Mouse (Mus musculus) embryonic facial prominence, embryonic 12.5 days (tissue): ENCODE results near the gene Dzip1l. TPM values are rescaled to one million over a fixed set of nuclear protein-coding genes. Genes with fewer than 3 reads are reported as not detected.

Experiments
- ATAC-seq: fragments of 200-750 bp; cut with Nextera tagmentation; 2 replicates; pipeline ENCODE4 v1.8.0; 2017; ENCODE audit not compliant: insufficient number of reproducible peaks, insufficient read depth, low FRiP score, low TSS enrichment
- H3K27ac ChIP-seq: fragments of 300-500 bp; sonication (generic); 2 replicates; pipeline ENCODE4 v1.5.1; 2016; ENCODE audit warnings: mild to moderate bottlenecking
- H3K27me3 ChIP-seq: fragments of 300-500 bp; sonication (generic); 2 replicates; pipeline ENCODE4 v1.6.1; 2016; ENCODE audit warnings: mild to moderate bottlenecking, moderate library complexity
- H3K36me3 ChIP-seq: fragments of 300-500 bp; sonication (generic); 2 replicates; pipeline ENCODE4 v1.6.1; 2016; ENCODE audit warnings: mild to moderate bottlenecking
- H3K4me1 ChIP-seq: fragments of 300-500 bp; sonication (generic); 2 replicates; pipeline ENCODE4 v1.6.1; 2016
- H3K4me2 ChIP-seq: fragments of 300-500 bp; sonication (generic); replicated peaks from 2 replicates; pipeline ENCODE4 v1.6.1; 2016; ENCODE audit warnings: mild to moderate bottlenecking, moderate library complexity
- H3K4me3 ChIP-seq: fragments of 300-500 bp; sonication (generic); 2 replicates; pipeline ENCODE4 v1.5.1; 2016; ENCODE audit warnings: mild to moderate bottlenecking
- H3K9ac ChIP-seq: fragments of 300-500 bp; sonication (generic); 2 replicates; pipeline ENCODE4 v1.6.1; 2016; ENCODE audit warnings: mild to moderate bottlenecking, moderate library complexity
- H3K9me3 ChIP-seq: fragments of 300-500 bp; sonication (generic); 2 replicates; pipeline ENCODE4 v1.6.1; 2016; ENCODE audit warnings: mild to moderate bottlenecking, moderate library complexity
- WGBS: fragments of 180-500 bp; shearing (Covaris S2); methylation state at CpG from one replicate; pipeline ENCODE4 v1.1.7; 2016; 5-methylcytosine and 5-hydroxymethylcytosine counted together
- polyA plus RNA-seq: library from polyadenylated mRNA; unstranded; fragments of >200 nt; fragmentation: Nextera tagmentation; extraction: Ambion mirVana; gene quantifications from 2 replicates; pipeline ENCODE4 v1.2.1, GENCODE M21; 2016

The Dzip1l gene
- polyA plus RNA-seq, 1 experiment from 2014 or later = 26.4 TPM

DNA sequence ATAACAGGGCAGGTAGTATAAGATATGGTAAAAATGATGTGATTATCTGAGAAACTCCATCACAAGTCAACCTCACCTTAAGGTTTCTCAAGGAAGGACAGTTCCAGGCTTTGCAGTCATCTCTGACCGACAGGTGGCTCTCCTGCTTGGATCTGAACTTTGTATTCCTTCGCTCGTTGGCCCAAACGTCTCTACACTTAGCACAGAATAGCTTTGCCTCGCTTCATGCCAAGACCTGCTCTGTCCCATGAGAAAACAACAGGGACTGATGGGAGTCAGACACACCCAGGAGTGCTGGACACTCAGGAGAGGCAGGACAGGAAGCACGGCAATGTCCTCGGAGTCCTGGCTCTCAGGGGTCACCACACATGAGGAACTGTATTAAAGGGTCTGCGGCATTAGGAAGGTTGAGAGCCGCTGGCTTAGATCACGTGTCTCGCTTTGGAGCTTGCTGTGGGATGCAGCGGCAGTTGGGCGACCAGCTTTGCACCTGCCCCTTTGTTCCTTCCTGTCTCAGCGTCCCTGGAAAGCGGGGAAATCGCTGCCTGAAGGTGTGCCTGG, 32.4 kb downstream of the Dzip1l start:
- no peaks in the 10 kb centered on the region for H3K27me3 ChIP-seq
- WGBS = 77% methylated on average over 16 of the region's 16 CpGs
- no peak overlapping the region for H3K4me3 ChIP-seq
- peaks cover 79% of the 10 kb centered on the region for H3K36me3 ChIP-seq
- H3K4me2 ChIP-seq = no peak overlapping the region
- no peak for ATAC-seq
- no peak overlapping the region for H3K27ac ChIP-seq
- no peak overlapping the region for H3K9ac ChIP-seq
- H3K4me1 ChIP-seq = no peaks in the 10 kb centered on the region
- H3K9me3 ChIP-seq = no peaks in the 10 kb centered on the region

DNA sequence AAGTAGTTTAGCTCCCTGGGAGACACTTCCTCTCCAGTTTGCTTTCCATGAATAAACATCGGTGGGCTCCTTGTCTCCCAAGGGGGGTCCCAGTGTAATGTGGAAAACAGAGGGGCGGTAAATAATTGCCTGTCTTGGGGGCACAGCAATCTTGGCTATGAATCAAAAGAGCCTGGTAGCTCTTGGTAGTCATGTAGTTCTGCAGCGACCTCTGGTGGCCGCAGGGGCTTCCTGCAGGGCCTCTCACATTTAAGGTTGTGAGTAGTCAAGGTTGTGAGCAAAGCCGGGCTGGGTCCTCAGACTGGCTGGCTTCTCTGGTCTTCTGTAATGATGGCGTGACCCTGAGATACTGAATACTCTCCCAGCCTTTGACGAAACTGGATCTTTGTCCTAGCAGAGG, 33.1 kb downstream of the Dzip1l start:
- Histone ChIP-seq H3K36me3 (peaks cover 78% of the 10 kb centered on the region), H3K27me3 (no peaks in the 10 kb centered on the region), H3K4me2 (no peak overlapping the region), H3K4me1 (no peaks in the 10 kb centered on the region), H3K9ac (no peak overlapping the region), H3K27ac (no peak overlapping the region), H3K4me3 (no peak overlapping the region), H3K9me3 (no peaks in the 10 kb centered on the region)
- ATAC-seq = no peak
- WGBS = 30% methylated on average over 7 of the region's 7 CpGs

DNA sequence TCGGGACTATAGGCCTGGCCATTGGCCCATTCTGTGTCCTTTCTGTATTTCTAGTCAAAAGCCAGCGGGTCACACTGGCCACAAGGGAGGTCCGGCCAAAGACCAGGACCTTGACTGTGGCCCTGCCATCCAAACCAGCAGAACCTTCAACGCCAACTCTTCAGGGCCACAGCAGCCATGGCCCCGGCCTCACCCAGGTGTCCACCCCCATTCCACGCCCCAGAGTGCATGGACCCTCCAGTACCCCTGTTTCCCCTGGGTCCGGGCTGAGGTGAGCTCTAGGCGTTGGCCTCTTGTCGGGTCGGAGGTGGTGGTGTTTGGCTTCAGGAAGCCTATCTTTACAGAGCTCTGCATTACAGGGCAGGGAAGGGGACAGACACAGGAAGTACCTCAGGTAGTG, 33.6 kb downstream of the Dzip1l start:
- no peak overlapping the region for H3K4me3 ChIP-seq
- no peaks in the 10 kb centered on the region for H3K27me3 ChIP-seq
- no peak overlapping the region for H3K27ac ChIP-seq
- 91% methylated on average over 10 of the region's 10 CpGs for whole genome bisulfite sequencing
- H3K36me3 ChIP-seq = peaks cover 81% of the 10 kb centered on the region
- no peak for ATAC-seq
- no peaks in the 10 kb centered on the region for H3K4me1 ChIP-seq
- H3K9me3 ChIP-seq = no peaks in the 10 kb centered on the region
- no peak overlapping the region for H3K4me2 ChIP-seq
- H3K9ac ChIP-seq = no peak overlapping the region

DNA sequence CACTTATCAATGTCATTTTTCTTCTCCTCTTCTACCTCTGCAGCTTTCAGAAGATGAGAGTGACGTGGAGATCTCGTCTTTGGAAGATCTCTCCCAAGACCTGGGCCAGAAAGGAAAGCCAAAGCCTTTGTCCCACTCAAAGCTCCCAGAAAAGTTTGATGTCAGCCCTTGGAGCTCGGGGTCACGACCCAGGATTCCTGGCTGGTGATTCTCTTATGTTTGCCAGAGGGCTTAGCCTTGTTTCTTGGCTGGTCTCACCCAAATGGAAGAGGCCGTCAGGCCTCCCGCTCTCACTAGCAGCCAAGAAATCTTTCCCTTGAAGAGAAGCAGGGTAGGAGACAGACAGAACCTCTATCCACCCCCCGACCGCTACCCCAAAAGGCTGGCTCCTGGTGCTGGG, 38.3 kb downstream of the Dzip1l start:
- ATAC-seq = no peak
- H3K4me2 ChIP-seq = no peak overlapping the region

DNA sequence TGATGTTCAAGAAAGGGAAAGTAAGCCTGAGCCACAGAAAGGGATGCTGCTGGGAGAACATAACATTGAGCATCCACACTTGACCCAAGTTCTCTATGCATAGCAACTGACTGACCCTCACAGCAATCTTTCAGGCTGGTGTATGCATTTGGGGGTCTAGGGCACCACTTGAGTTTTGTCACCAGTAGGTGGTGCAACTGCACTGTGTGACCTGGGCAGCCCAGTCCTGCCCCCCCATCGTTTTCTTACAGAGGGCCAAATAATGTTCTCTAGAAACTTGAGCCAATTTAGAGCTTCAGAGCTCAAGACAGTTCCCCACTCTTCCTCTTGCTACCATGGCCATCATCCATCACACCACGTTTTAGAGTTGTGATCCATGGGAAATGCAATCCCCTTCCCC, 42.3 kb downstream of the Dzip1l start:
- H3K9me3 ChIP-seq = 0 out of 2 replicates have a peak, but pooled peaks cover 4% of the 10 kb centered on the region
- peaks cover 37% of the 10 kb centered on the region for H3K36me3 ChIP-seq
- H3K4me1 ChIP-seq = no peaks in the 10 kb centered on the region
- no peak for ATAC-seq
- no peak overlapping the region for H3K4me2 ChIP-seq
- H3K27me3 ChIP-seq = no peaks in the 10 kb centered on the region
- no peak overlapping the region for H3K4me3 ChIP-seq
- H3K27ac ChIP-seq = no peak overlapping the region
- 41% methylated on average over 2 of the region's 2 CpGs for WGBS
- H3K9ac ChIP-seq = no peak overlapping the region

More for the DNA sequence above, 38.3 kb downstream of the Dzip1l start:
- Histone ChIP-seq H3K4me1 (no peaks in the 10 kb centered on the region), H3K4me3 (no peak overlapping the region), H3K27me3 (no peaks in the 10 kb centered on the region), H3K27ac (no peak overlapping the region), H3K9ac (no peak overlapping the region), H3K36me3 (peaks cover 75% of the 10 kb centered on the region), H3K9me3 (0 out of 2 replicates have a peak, but pooled peaks cover 4% of the 10 kb centered on the region)
- 81% methylated on average over 8 of the region's 8 CpGs for whole genome bisulfite sequencing

DNA sequence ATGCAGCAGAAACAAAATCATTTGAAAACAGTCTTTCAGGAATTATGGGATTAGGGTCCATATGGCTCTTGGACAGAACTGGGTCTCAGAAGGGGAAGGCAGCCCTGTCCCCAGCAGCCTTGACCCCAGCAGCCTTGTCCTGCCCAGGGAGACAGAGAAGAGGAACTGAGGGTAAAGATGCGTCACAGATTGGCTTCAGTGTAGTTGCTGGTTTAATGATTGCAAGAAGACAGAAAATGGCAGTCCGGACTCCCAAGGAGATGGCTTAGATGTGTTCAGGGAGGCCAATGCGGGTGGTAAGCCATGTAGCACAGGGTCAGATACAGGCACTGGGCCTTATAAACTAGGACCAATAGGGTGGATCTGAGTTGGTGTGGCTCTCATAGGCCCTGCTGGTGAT, 46.4 kb downstream of the Dzip1l start:
- Histone ChIP-seq H3K27ac (no peak overlapping the region), H3K4me2 (no peak overlapping the region), H3K36me3 (no peaks in the 10 kb centered on the region), H3K9ac (no peak overlapping the region), H3K27me3 (no peaks in the 10 kb centered on the region), H3K4me1 (no peaks in the 10 kb centered on the region), H3K4me3 (no peak overlapping the region), H3K9me3 (no peaks in the 10 kb centered on the region)
- no peak for ATAC-seq
- WGBS = 90% methylated on average over 3 of the region's 3 CpGs

DNA sequence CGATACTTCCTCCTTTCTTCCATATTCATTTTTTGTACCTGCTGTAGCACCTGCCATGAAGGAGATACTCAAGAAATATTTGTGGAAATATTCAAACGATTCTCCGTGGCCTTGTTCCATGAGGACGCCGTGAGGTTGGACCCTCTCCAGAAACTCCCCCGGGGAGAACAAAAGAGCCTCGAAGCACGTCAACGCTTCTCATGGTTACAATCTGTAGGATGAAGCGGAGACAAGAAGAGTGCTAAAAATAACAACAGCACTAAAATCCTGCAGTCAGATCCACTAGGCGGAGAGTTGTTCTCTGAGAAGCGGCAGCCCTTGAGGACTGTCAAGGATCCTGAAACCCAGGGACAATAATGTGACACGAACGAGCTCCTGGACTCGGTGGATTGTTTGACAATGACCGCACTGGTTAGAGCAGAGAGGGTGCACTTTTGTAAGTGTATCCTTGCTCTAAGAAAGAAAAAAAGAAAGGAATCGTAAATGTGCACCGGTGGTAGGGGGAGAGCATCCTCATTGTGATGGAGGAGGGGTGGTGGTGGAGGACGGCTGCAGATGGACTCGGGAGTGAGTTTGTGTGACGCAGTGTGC, 52.8 kb downstream of the Dzip1l start:
- WGBS = 83% methylated on average over 21 of the region's 21 CpGs
- Histone ChIP-seq H3K4me1 (no peaks in the 10 kb centered on the region), H3K4me2 (no peak overlapping the region), H3K27ac (no peak overlapping the region), H3K9me3 (no peaks in the 10 kb centered on the region), H3K36me3 (no peaks in the 10 kb centered on the region), H3K9ac (no peak overlapping the region), H3K27me3 (no peaks in the 10 kb centered on the region), H3K4me3 (no peak overlapping the region)
- no peak for ATAC-seq

DNA sequence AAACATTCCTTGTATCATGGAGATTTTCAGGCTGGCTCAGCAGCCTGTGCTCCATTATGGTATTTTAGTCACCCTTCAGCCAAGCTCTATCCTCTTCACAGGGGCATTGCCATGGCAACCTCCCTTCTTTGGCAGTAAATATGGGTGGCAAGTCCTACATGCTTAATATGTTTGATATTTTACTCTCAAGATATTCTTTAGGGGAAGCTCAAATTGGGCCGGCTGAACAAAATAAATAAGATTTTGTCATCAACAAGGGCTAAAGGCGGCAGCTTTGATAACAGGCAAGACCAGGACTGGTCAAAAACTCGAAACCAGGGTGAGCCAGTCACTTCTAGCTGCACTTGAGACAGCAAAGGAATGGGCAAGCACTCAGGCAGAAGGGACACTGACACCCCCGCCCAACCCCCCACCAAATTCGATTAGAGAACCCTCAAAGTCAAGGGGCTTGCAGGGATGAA, 55.8 kb downstream of the Dzip1l start:
- H3K4me2 ChIP-seq = no peak overlapping the region
- H3K9me3 ChIP-seq = no peaks in the 10 kb centered on the region
- H3K4me1 ChIP-seq = no peaks in the 10 kb centered on the region
- no peaks in the 10 kb centered on the region for H3K27me3 ChIP-seq
- H3K36me3 ChIP-seq = no peaks in the 10 kb centered on the region
- no peak overlapping the region for H3K9ac ChIP-seq
- no peak for ATAC-seq
- no peak overlapping the region for H3K27ac ChIP-seq
- WGBS = 71% methylated on average over 5 of the region's 5 CpGs
- H3K4me3 ChIP-seq = no peak overlapping the region

DNA sequence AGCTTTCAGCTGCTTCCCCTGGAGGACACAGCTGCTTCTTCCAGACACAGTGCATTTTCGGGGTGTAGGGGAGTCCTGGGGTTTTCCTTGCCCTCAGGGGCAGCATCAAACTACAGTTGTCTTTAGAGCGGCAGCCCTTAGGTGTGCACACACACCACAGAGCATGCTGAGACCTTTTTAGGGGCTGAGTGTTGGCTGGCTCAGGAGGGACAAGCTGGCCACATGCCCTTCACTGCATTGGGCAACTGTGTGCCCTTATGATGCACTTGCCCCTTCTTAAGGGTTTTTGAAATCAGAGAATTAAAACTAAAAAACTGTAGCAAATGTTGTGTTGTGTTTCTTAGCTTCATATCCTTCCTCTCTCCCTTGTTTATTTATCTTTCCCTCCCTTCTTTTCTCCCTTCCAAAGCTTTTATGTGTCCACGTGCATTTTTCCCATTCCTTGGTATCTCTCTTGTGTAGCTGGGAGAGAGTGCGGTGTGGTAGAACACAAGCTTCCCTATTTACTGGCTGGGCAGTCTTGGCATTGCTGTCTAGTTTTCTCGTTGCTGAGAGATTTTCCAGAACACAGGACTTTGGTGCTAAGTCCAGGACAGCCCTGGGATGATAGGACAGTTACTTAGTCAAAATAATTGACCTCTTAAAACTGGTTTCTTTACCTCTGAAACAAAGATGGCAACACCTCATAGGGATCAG, 56.4 kb downstream of the Dzip1l start:
- Histone ChIP-seq H3K27ac (no peak overlapping the region), H3K9ac (no peak overlapping the region), H3K27me3 (no peaks in the 10 kb centered on the region), H3K36me3 (no peaks in the 10 kb centered on the region), H3K4me2 (no peak overlapping the region), H3K9me3 (no peaks in the 10 kb centered on the region), H3K4me3 (no peak overlapping the region), H3K4me1 (no peaks in the 10 kb centered on the region)
- no peak for ATAC-seq
- 69% methylated on average over 5 of the region's 5 CpGs for WGBS

DNA sequence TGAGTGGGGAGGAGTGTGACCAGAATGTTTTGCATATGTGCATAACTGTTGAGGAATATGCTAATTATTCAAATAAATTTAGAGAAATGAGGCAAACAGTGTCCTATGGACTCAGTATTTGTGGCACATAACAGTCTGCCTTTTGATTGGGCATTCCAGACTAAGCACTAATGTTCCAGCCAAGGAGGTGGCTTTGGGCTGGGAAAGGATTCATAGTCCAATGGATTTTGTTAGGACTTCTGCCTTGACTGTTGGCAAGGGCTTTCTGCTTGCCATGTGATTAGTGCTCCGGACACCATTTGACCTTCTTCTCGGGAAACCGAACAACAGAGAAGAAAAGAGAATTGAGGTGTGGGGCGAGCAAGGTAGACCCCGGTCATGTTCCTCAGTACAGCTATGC, 60.5 kb downstream of the Dzip1l start:
- Histone ChIP-seq H3K4me3 (no peak overlapping the region), H3K4me2 (no peak overlapping the region), H3K27ac (no peak overlapping the region), H3K9ac (no peak overlapping the region), H3K9me3 (no peaks in the 10 kb centered on the region), H3K27me3 (no peaks in the 10 kb centered on the region), H3K36me3 (no peaks in the 10 kb centered on the region), H3K4me1 (no peaks in the 10 kb centered on the region)
- ATAC-seq = no peak
- 91% methylated on average over 5 of the region's 5 CpGs for WGBS

DNA sequence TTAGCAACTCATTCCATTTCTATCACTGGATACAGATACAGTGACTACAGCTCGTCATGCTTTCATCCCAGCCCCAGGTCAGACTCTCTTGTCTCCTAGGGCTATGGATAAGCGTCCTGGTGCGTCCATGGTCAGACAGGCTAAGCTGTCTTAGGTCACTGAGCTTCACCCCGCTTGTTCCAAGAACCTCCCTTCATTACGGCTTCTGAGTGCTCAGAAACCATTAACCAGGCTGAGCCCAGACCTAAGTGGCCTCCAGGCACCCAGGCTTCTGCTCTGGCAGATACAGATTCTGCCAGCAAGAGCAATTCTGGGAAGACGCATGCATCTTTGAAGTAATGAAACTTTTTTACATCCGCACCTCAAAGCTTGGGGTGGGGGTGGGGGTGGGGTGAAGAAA, 61.1 kb downstream of the Dzip1l start:
- 79% methylated on average over 7 of the region's 7 CpGs for WGBS
- no peaks in the 10 kb centered on the region for H3K9me3 ChIP-seq
- ATAC-seq = no peak
- no peak overlapping the region for H3K4me2 ChIP-seq
- no peak overlapping the region for H3K9ac ChIP-seq
- no peaks in the 10 kb centered on the region for H3K27me3 ChIP-seq
- no peaks in the 10 kb centered on the region for H3K36me3 ChIP-seq
- H3K4me3 ChIP-seq = no peak overlapping the region
- H3K4me1 ChIP-seq = no peaks in the 10 kb centered on the region
- H3K27ac ChIP-seq = no peak overlapping the region

DNA sequence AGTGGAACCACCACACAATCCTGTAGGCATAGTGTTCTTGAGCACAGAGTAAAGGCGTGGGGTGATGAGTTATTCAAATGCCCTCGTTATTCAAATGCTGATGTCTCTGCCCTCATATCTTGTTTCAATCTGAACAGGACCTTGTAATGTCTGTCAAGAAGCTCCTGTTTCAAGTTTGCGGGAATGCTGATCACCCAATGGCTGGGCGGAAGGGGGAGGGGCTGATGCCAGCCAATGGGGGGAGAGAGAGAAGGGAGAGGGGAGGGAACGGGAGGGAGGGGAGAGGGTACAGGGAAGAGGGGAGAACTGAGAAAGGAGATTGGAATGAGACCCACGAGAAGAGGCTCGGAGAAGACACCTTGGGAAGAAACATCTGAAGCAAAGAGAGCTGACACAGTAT, 65.7 kb downstream of the Dzip1l start:
- Histone ChIP-seq H3K27me3 (no peaks in the 10 kb centered on the region), H3K9me3 (no peaks in the 10 kb centered on the region), H3K9ac (no peak overlapping the region), H3K4me2 (no peak overlapping the region), H3K27ac (no peak overlapping the region), H3K36me3 (no peaks in the 10 kb centered on the region), H3K4me3 (no peak overlapping the region), H3K4me1 (no peaks in the 10 kb centered on the region)
- 61% methylated on average over 7 of the region's 7 CpGs for WGBS
- ATAC-seq = no peak
